Mouse (Mus musculus) liver, adult 2 months (tissue): Measurements from ENCODE around the gene Bet1l.

Experiments used
- CTCF ChIP-seq: fragments of 200-500 bp; IDR thresholded peaks from 2 replicates; pipeline ENCODE4 v1.5.1; 2011; ENCODE audit warnings: low read depth, low read length, control low read depth
- POLR2A ChIP-seq: fragments of 200-500 bp; IDR thresholded peaks from 2 replicates; pipeline ENCODE4 v1.6.1; 2011; ENCODE audit warnings: low read length, control low read depth; ENCODE audit not compliant: insufficient read depth; ENCODE audit errors: extremely low read depth

DNA sequence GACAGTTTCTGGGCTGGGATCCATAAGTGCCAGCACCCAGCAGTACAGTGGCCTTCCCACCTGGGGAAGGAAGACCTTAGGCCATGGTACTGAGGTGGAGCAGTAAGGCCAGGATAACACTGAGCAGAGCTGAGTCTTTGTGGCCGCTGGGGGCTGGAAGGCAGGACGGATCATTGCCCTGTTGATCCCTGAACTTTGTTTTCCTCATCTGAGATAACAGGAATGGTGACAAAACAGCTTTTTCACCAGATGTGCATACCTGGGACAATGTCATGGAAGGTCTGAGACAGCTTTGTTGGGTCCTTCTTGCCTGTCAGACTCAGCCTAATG, 21.7 kb downstream of the Bet1l start:
- no peak for TF ChIP-seq CTCF
- no peak for TF ChIP-seq POLR2A
